Mouse (Mus musculus) CH12.LX (cell line): ENCODE measurements around the gene Gys2. TPM values are rescaled to one million over a fixed set of nuclear protein-coding genes. Genes with fewer than 3 reads are reported as not detected.

Source experiments
- DNase-seq: peaks from one replicate; pipeline ENCODE4 v3.0.0-alpha.2; 2013; ENCODE audit errors: extremely low read depth
- H3K27ac ChIP-seq: 2 replicates; pipeline ENCODE4 v1.5.1; 2012; ENCODE audit warnings: low read depth, mild to moderate bottlenecking, control low read depth, moderate library complexity; ENCODE audit not compliant: insufficient read depth
- H3K27me3 ChIP-seq: replicated peaks from 2 replicates; pipeline ENCODE3; 2012; ENCODE audit warnings: inconsistent platforms
- H3K36me3 ChIP-seq, 2 experiments: replicated peaks in 1 of 2; 2 replicates each; pipeline versions ENCODE3 to v1.6.1; 2012; ENCODE audit warnings: inconsistent platforms in 1 of 2, low read length in 1 of 2, mild to moderate bottlenecking in 1 of 2, mixed read lengths in 1 of 2, moderate library complexity in 1 of 2; ENCODE audit not compliant: control insufficient read depth in 1 of 2, insufficient read depth in 1 of 2
- H3K4me1 ChIP-seq, 2 experiments: 2 replicates each; pipeline ENCODE4 v1.6.1; 2012; ENCODE audit warnings: inconsistent platforms in 1 of 2, moderate library complexity in 1 of 2; ENCODE audit not compliant: insufficient read depth in 2 of 2, control insufficient read depth in 1 of 2
- H3K4me2 ChIP-seq: 2 replicates; pipeline ENCODE4 v1.6.1; 2012; ENCODE audit warnings: low read depth, mild to moderate bottlenecking, control low read depth; ENCODE audit not compliant: poor library complexity, insufficient read depth, severe bottlenecking
- H3K4me3 ChIP-seq, 3 experiments: fragments of 150-350 bp in 1 of 3; sonication (generic) in 1 of 3; replicated peaks in 1 of 3; 2 replicates each; pipeline versions ENCODE3 to v1.5.1; 2011 to 2012; ENCODE audit warnings: low read depth in 2 of 3, low read length in 2 of 3, mild to moderate bottlenecking in 2 of 3, moderate library complexity in 2 of 3, control low read depth in 1 of 3, improper control_type of control experiment in 1 of 3, inconsistent platforms in 1 of 3, mixed read lengths in 1 of 3; ENCODE audit not compliant: poor library complexity in 1 of 3
- H3K79me2 ChIP-seq: replicated peaks from 2 replicates; pipeline ENCODE4 v1.6.1; 2012; ENCODE audit warnings: mild to moderate bottlenecking, moderate library complexity; ENCODE audit not compliant: control insufficient read depth, poor library complexity, insufficient read depth, severe bottlenecking; ENCODE audit errors: extremely low read depth
- H3K9ac ChIP-seq: 2 replicates; pipeline ENCODE4 v1.6.1; 2012; ENCODE audit warnings: low read depth, mild to moderate bottlenecking, control low read depth, moderate library complexity; ENCODE audit not compliant: insufficient read depth
- H3K9me3 ChIP-seq: replicated peaks from 2 replicates; pipeline ENCODE3; 2012; ENCODE audit warnings: low read length, inconsistent platforms, mixed read lengths
- CHD1 ChIP-seq: IDR thresholded peaks from 2 replicates; pipeline ENCODE4 v1.6.1; 2012; ENCODE audit warnings: low read depth, low read length, improper control_type of control experiment, inconsistent platforms
- ELF1 ChIP-seq: IDR thresholded peaks from 2 replicates; pipeline ENCODE4 v1.6.1; 2014; ENCODE audit warnings: low read depth, mild to moderate bottlenecking, inconsistent platforms, low read length, improper control_type of control experiment
- GABPA ChIP-seq: IDR thresholded peaks from 2 replicates; pipeline ENCODE4 v1.6.1; 2012; ENCODE audit warnings: low read depth, low read length, improper control_type of control experiment, inconsistent platforms; ENCODE audit not compliant: insufficient replicate concordance
- HCFC1 ChIP-seq: IDR thresholded peaks from 2 replicates; pipeline ENCODE4 v1.6.1; 2012; ENCODE audit warnings: low read depth, mild to moderate bottlenecking, inconsistent platforms, low read length, improper control_type of control experiment
- JUND ChIP-seq: conservative IDR thresholded peaks from 2 replicates; pipeline ENCODE4 v1.6.1; 2011; ENCODE audit warnings: low read depth, low read length, improper control_type of control experiment
- KAT2A ChIP-seq: IDR thresholded peaks from 2 replicates; pipeline ENCODE4 v1.6.1; 2012; ENCODE audit warnings: low read length, improper control_type of control experiment, inconsistent platforms; ENCODE audit not compliant: insufficient replicate concordance
- MAFK ChIP-seq: IDR thresholded peaks from 2 replicates; pipeline ENCODE4 v1.6.1; 2011; ENCODE audit warnings: low read length, improper control_type of control experiment; ENCODE audit not compliant: insufficient replicate concordance
- MAX ChIP-seq: IDR thresholded peaks from 2 replicates; pipeline ENCODE4 v1.6.1; 2011; ENCODE audit warnings: low read length, improper control_type of control experiment
- MEF2A ChIP-seq: IDR thresholded peaks from 2 replicates; pipeline ENCODE4 v1.6.1; 2014; ENCODE audit warnings: low read depth, mild to moderate bottlenecking, inconsistent platforms, low read length, improper control_type of control experiment, borderline replicate concordance
- PAX5 ChIP-seq: IDR thresholded peaks from 2 replicates; pipeline ENCODE4 v1.6.1; 2012; ENCODE audit warnings: low read length, inconsistent platforms, mixed read lengths
- POLR2A ChIP-seq: IDR thresholded peaks from 2 replicates; pipeline ENCODE4 v1.6.1; 2011; ENCODE audit warnings: low read depth, mild to moderate bottlenecking, improper control_type of control experiment, low read length
- POLR2AphosphoS2 ChIP-seq: IDR thresholded peaks from 2 replicates; pipeline ENCODE4 v1.6.1; 2011; ENCODE audit warnings: low read depth, low read length, improper control_type of control experiment
- RCOR1 ChIP-seq: conservative IDR thresholded peaks from 2 replicates; pipeline ENCODE4 v1.6.1; 2012; ENCODE audit warnings: low read depth, mild to moderate bottlenecking, inconsistent platforms, low read length, improper control_type of control experiment
- SMC3 ChIP-seq: IDR thresholded peaks from 2 replicates; pipeline ENCODE4 v1.6.1; 2011; ENCODE audit warnings: low read depth, low read length, improper control_type of control experiment
- TCF12 ChIP-seq: IDR thresholded peaks from 2 replicates; pipeline ENCODE4 v1.6.1; 2014; ENCODE audit warnings: low read depth, mild to moderate bottlenecking, inconsistent platforms, low read length, improper control_type of control experiment
- UBTF ChIP-seq: IDR thresholded peaks from 2 replicates; pipeline ENCODE4 v1.6.1; 2012; ENCODE audit warnings: low read depth, mild to moderate bottlenecking, inconsistent platforms, low read length, improper control_type of control experiment, moderate library complexity
- USF2 ChIP-seq: conservative IDR thresholded peaks from 2 replicates; pipeline ENCODE4 v1.6.1; 2011; ENCODE audit warnings: low read depth, low read length, improper control_type of control experiment
- ZKSCAN1 ChIP-seq: IDR thresholded peaks from 2 replicates; pipeline ENCODE4 v1.6.1; 2012; ENCODE audit warnings: low read depth, inconsistent platforms, low read length, improper control_type of control experiment, borderline replicate concordance
- dilution Hi-C: fragments of 300-500 bp; cut with MboI; formaldehyde crosslinking; loops from 2 replicates; pipeline ENCODE4 v1.14.3; 2020; ENCODE audit warnings: low sequenced_read_pairs; ENCODE audit not compliant: extremely low pct_unique_long_range_greater_than_20kb, extremely low pct_ligation_motif_present
- in situ Hi-C: fragments of 300-500 bp; cut with MboI; formaldehyde crosslinking; loops from 3 replicates; pipeline ENCODE4 v1.14.3; 2019; ENCODE audit warnings: low sequenced_read_pairs, low pct_ligation_motif_present, low pct_unique_long_range_greater_than_20kb, mixed read lengths
- polyA plus RNA-seq: library from polyadenylated mRNA; unstranded; fragments of >175 nt; gene quantifications from 2 replicates; pipeline ENCODE4 v1.2.1, GENCODE M21; 2012; ENCODE audit warnings: low read depth; ENCODE audit not compliant: insufficient read length
- total RNA-seq, 2 experiments: library from RNA; depleted of rRNA; stranded (reverse); fragments of 300-350 nt in 1 of 2; fragments of >200 nt in 1 of 2; gene quantifications; 2 replicates each; pipeline ENCODE4 v1.2.3; 2012 to 2014

The Gys2 gene
- total and polyA plus RNA-seq, 3 experiments, result not detected

GRCm38 (mm10) chr6:142487638-142488037, 14.7 kb upstream of the Gys2 start:
- in situ Hi-C loops, result no loop called here
- no peak for DNase-seq
- no peak overlapping the region for H3K4me3 ChIP-seq
- H3K9me3 ChIP-seq, result no peaks in the 10 kb centered on the region
- peaks cover 0 to 18% of the 10 kb centered on the region in 2 experiments; a peak in 2 of 4 replicates for H3K4me1 ChIP-seq
- no peaks in the 10 kb centered on the region for H3K36me3 ChIP-seq
- no peak overlapping the region for H3K4me2 ChIP-seq
- TF ChIP-seq JUND, result no peak
- no peak for TF ChIP-seq UBTF
- no peak for TF ChIP-seq KAT2A
- dilution Hi-C loops, result no loop called here
- H3K27ac ChIP-seq, result no peak overlapping the region
- no peaks in the 10 kb centered on the region for H3K79me2 ChIP-seq
- H3K9ac ChIP-seq, result no peak overlapping the region
- no peaks in the 10 kb centered on the region for H3K27me3 ChIP-seq

DNA sequence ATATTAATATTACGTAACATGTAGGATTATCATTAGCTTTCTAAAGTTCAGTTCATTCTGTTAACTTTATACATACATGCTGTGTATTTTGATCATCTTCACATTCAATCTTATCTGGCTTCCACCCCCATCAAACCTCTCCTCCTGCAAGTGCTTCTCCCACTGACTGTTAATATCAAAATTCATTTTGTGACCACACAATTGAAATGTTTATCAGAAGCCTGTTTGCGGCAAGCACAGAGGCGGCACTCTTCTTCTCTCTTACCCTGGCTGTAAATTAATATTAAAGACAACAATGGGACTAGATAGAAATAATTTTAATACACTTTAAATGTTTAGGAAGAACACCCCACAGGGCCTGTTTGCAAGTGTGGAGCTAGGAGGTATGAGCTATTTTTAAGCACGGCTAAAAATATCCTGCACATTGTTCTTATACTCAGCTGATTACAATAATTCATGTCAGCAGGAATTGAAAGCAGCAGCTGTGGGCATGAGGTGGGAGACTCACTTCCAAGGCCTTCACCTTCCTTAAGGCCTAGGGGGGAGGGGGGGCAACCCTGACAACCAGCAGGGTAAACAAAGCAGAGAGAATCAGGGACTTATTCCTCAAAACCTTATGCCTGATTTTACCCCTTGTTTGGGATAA, 12.7 kb upstream of the Gys2 start:
- TF ChIP-seq MAX (no peak), UBTF (no peak), POLR2AphosphoS2 (no peak), USF2 (no peak), CHD1 (no peak), ZKSCAN1 (no peak), JUND (no peak), RCOR1 (no peak), MAFK (no peak), HCFC1 (no peak), SMC3 (no peak), TCF12 (no peak), POLR2A (no peak), PAX5 (no peak), GABPA (no peak), ELF1 (no peak), MEF2A (no peak)
- peak; percentile 14 for DNase-seq
- in situ Hi-C loops, result no loop called here

More for the DNA sequence above, 12.7 kb upstream of the Gys2 start:
- Histone ChIP-seq H3K27me3 (no peaks in the 10 kb centered on the region), H3K9me3 (no peaks in the 10 kb centered on the region), H3K79me2 (no peaks in the 10 kb centered on the region), H3K36me3 (no peaks in the 10 kb centered on the region), H3K27ac (no peak overlapping the region), H3K4me2 (no peak overlapping the region), H3K4me1 (peaks cover 0 to 16% of the 10 kb centered on the region in 2 experiments; a peak in 2 of 4 replicates), H3K4me3 (no peak overlapping the region), H3K9ac (no peak overlapping the region)
- dilution Hi-C loops, result no loop called here
